30 mouse cellular contexts compared by ENCODE assay signal in genomic region chr1:84106756-84107155, GRCm38 (mm10).
DNase-seq lines count a peak whose midpoint lies in the region; ATAC-seq and TF ChIP-seq lines count a peak whose summit lies in the region.
"Had no signal": no experiment of that assay in that cellular context is flagged by ENCODE, and none has a peak within 500 bp of the region (broad histone marks: within the 10 kb centered on the region; RNA-seq: fewer than 3 reads in every experiment).

No protein-coding gene starts in this region.

- no peaks in the 10 kb centered on the region for H3K27me3 ChIP-seq in hindbrain, embryonic 16.5 days (replicated peaks; ENCODE audit: control insufficient read depth, insufficient read depth, low read length)
- no peaks in the 10 kb centered on the region for H3K27me3 ChIP-seq in hindbrain, postnatal 0 days (ENCODE audit: insufficient read depth, low read length)
- H3K27me3 ChIP-seq: CH12.LX; embryonic facial prominence, embryonic 13.5 days; limb, embryonic 15.5 days; liver, embryonic 13.5 days had no signal

- H3K36me3 ChIP-seq in hindbrain, embryonic 16.5 days (ENCODE audit: control insufficient read depth, insufficient read depth, low read length) = no peaks in the 10 kb centered on the region
- no peaks in the 10 kb centered on the region for H3K36me3 ChIP-seq in hindbrain, postnatal 0 days (ENCODE audit: insufficient read depth, low read length)
- H3K36me3 ChIP-seq: embryonic facial prominence, embryonic 13.5 days; forebrain, embryonic 10.5 days; heart, embryonic 10.5 days; limb, embryonic 10.5 days; limb, embryonic 15.5 days; liver, embryonic 13.5 days had no signal

- ATAC-seq in hindbrain, embryonic 16.5 days = 0 out of 2 replicates have a peak, but pooled peaks have one; percentile 27
- ATAC-seq in hindbrain, postnatal 0 days = no peak
- ATAC-seq: activated CD4-positive, CD25-positive, alpha-beta regulatory T cell, adult 4 months; forebrain, embryonic 16.5 days; intestine, postnatal 0 days; lung, postnatal 0 days had no signal

- H3K4me3 ChIP-seq in hindbrain, embryonic 16.5 days (ENCODE audit: low read length) = no peak overlapping the region
- no peak overlapping the region for H3K4me3 ChIP-seq in hindbrain, postnatal 0 days (ENCODE audit: low read length)
- H3K4me3 ChIP-seq: embryonic facial prominence, embryonic 13.5 days; forebrain, embryonic 10.5 days; heart, embryonic 10.5 days; limb, embryonic 10.5 days; limb, embryonic 15.5 days; liver, embryonic 13.5 days had no signal

- peak; percentile 19 to 80 for DNase-seq in adrenal gland, adult (ENCODE audit: inconsistent age in 2 of 2, low spot score in 1 of 2)
- DNase-seq in adrenal gland, postnatal 4 days (ENCODE audit: low spot score in 2 of 2) = no peak
- no peak for DNase-seq in hindbrain, postnatal 0 days (ENCODE audit: low spot score)
- DNase-seq in adrenal gland, postnatal 10 days = peak; percentile 51
- DNase-seq in gastrocnemius, postnatal 14 days = peak; percentile 13
- DNase-seq in cerebellum, adult 11 months = no peak
- no peak for DNase-seq in layer of hippocampus, postnatal 10 days (ENCODE audit: low spot score in 2 of 2)
- DNase-seq: cerebellum, adult 11-12 months; cerebellum, postnatal 10 days; heart, postnatal 36 days; kidney, adult 9 months; kidney, postnatal 10 days; liver, embryonic 13.5 days; lung, adult 18-20 months; midbrain, embryonic 14.5 days; right cerebral cortex, postnatal 25 days; spleen, adult 18-20 months; thymus, postnatal 25 days had no signal

- WGBS in hindbrain, embryonic 16.5 days = 55% methylated on average over 4 of the region's 4 CpGs
- WGBS in hindbrain, postnatal 0 days = 76% methylated on average over 4 of the region's 4 CpGs

- no peak for TF ChIP-seq CTCF in hindbrain, postnatal 0 days (IDR thresholded peaks at IDR 0.05; ENCODE audit: low read depth)

- intact Hi-C loops in gastrocnemius, postnatal 14 days (cut with DNase I; ENCODE audit: low total_unique reads) = no loop called here

- no peaks in the 10 kb centered on the region for H3K4me1 ChIP-seq in hindbrain, embryonic 16.5 days (ENCODE audit: control insufficient read depth, insufficient read depth, low read depth, low read length)
- no peaks in the 10 kb centered on the region for H3K4me1 ChIP-seq in hindbrain, postnatal 0 days (ENCODE audit: insufficient read depth, low read length)
- H3K4me1 ChIP-seq: embryonic facial prominence, embryonic 13.5 days; forebrain, embryonic 10.5 days; heart, embryonic 10.5 days; limb, embryonic 10.5 days; limb, embryonic 15.5 days; liver, embryonic 13.5 days had no signal

- H3K9me3 ChIP-seq in hindbrain, embryonic 16.5 days (ENCODE audit: control insufficient read depth, low read length) = no peaks in the 10 kb centered on the region
- no peaks in the 10 kb centered on the region for H3K9me3 ChIP-seq in hindbrain, postnatal 0 days (ENCODE audit: low read length)
- H3K9me3 ChIP-seq: embryonic facial prominence, embryonic 13.5 days; forebrain, embryonic 10.5 days; heart, embryonic 10.5 days; limb, embryonic 10.5 days; limb, embryonic 15.5 days; liver, embryonic 13.5 days had no signal

- no peak overlapping the region for H3K27ac ChIP-seq in hindbrain, embryonic 16.5 days (ENCODE audit: low read depth, low read length)
- no peak overlapping the region for H3K27ac ChIP-seq in hindbrain, postnatal 0 days
- H3K27ac ChIP-seq: embryonic facial prominence, embryonic 13.5 days; forebrain, embryonic 10.5 days; heart, embryonic 10.5 days; limb, embryonic 10.5 days; limb, embryonic 15.5 days; liver, embryonic 13.5 days; macrophage had no signal

- no peak overlapping the region for H3K9ac ChIP-seq in hindbrain, embryonic 16.5 days (ENCODE audit: low read depth, low read length)
- H3K9ac ChIP-seq in hindbrain, postnatal 0 days (replicated peaks; ENCODE audit: low read length) = no peak overlapping the region
- H3K9ac ChIP-seq: embryonic facial prominence, embryonic 13.5 days; limb, embryonic 15.5 days; liver, embryonic 13.5 days had no signal

- no peak overlapping the region for H3K4me2 ChIP-seq in hindbrain, embryonic 16.5 days (ENCODE audit: low read length)
- no peak overlapping the region for H3K4me2 ChIP-seq in hindbrain, postnatal 0 days (ENCODE audit: low read depth, low read length)
- H3K4me2 ChIP-seq: embryonic facial prominence, embryonic 13.5 days; limb, embryonic 15.5 days; liver, embryonic 13.5 days had no signal

Comparison
In these comparisons a context has a peak if more than half of its experiments do, and no peak if none do; other contexts are left out.
1. DNase-seq: peak in adrenal gland, adult (2 of 2), adrenal gland, postnatal 10 days (single experiment) and gastrocnemius, postnatal 14 days (single experiment); none in adrenal gland, postnatal 4 days (0 of 2), hindbrain, postnatal 0 days (single experiment), cerebellum, adult 11 months (single experiment) and layer of hippocampus, postnatal 10 days (0 of 2).